Mouse (Mus musculus): ENCODE data around the gene Stx1a. TPM values are rescaled to one million over a fixed set of nuclear protein-coding genes. Genes with fewer than 3 reads are reported as not detected.

Gene Stx1a
- polyA plus RNA-seq, 1 experiment, result 4.4 TPM

GRCm38 (mm10) chr5:135025899-135026298 is 2.6 kb downstream of the Stx1a start:
- no peak overlapping the region for H3K4me3 ChIP-seq
- H3K4me2 ChIP-seq (ENCODE audit: low read depth), result no peak overlapping the region
- TF ChIP-seq CEBPB (IDR thresholded peaks at IDR 0.05; ENCODE audit: insufficient read depth, poor library complexity, severe bottlenecking), result no peak
- TF ChIP-seq SRF (IDR thresholded peaks at IDR 0.05; ENCODE audit: control insufficient read depth, insufficient read length, low read depth), result no peak
- no peak for TF ChIP-seq POLR2AphosphoS2 (IDR thresholded peaks at IDR 0.05; ENCODE audit: insufficient read length, low read depth)
- no peak for TF ChIP-seq REST (IDR thresholded peaks at IDR 0.05; ENCODE audit: insufficient read depth, insufficient read length)
- TF ChIP-seq E2F4 (IDR thresholded peaks at IDR 0.05; ENCODE audit: insufficient read depth), result no peak
- no peak for TF ChIP-seq MAX (IDR thresholded peaks at IDR 0.05; ENCODE audit: low read depth)
- TF ChIP-seq USF1 (IDR thresholded peaks at IDR 0.05; ENCODE audit: low read depth), result no peak
- TF ChIP-seq TCF3 (IDR thresholded peaks at IDR 0.05; ENCODE audit: insufficient read length, low read depth), result no peak
- TF ChIP-seq MYOD1 (IDR thresholded peaks at IDR 0.05; ENCODE audit: control insufficient read depth in 1 of 3, insufficient read length in 2 of 3, low read depth in 2 of 3), result no peak
- no peak for TF ChIP-seq TCF12 (IDR thresholded peaks at IDR 0.05; ENCODE audit: insufficient read depth, poor library complexity, severe bottlenecking)
- TF ChIP-seq MYOG (IDR thresholded peaks at IDR 0.05; ENCODE audit: control insufficient read depth in 1 of 3, insufficient read depth in 1 of 3, insufficient read length in 2 of 3, low read depth in 2 of 3), result no peak
- TF ChIP-seq POLR2A (IDR thresholded peaks at IDR 0.05; ENCODE audit: insufficient read length, low read depth), result no peak
- no peak overlapping the region for H3ac ChIP-seq (ENCODE audit: control insufficient read depth, insufficient read length)
- H3K79me2 ChIP-seq (ENCODE audit: control insufficient read depth, insufficient read depth), result peaks cover 7% of the 10 kb centered on the region
- no peaks in the 10 kb centered on the region for H3K36me3 ChIP-seq (ENCODE audit: control insufficient read depth, insufficient read depth)
- H3K27me3 ChIP-seq (ENCODE audit: control insufficient read depth, insufficient read depth, insufficient read length), result no peaks in the 10 kb centered on the region

GRCm38 (mm10) chr5:135029007-135029854 is 5.9 kb downstream of the Stx1a start:
- Histone ChIP-seq H3ac (ENCODE audit: control insufficient read depth, insufficient read length) (no peak overlapping the region), H3K27me3 (ENCODE audit: control insufficient read depth, insufficient read depth, insufficient read length) (no peaks in the 10 kb centered on the region), H3K4me2 (ENCODE audit: low read depth) (peak overlapping the region; percentile 24), H3K36me3 (ENCODE audit: control insufficient read depth, insufficient read depth) (no peaks in the 10 kb centered on the region), H3K79me2 (ENCODE audit: control insufficient read depth, insufficient read depth) (peaks cover 9% of the 10 kb centered on the region), H3K4me3 (no peak overlapping the region)
- TF ChIP-seq MYOD1 (IDR thresholded peaks at IDR 0.05; ENCODE audit: control insufficient read depth in 1 of 3, insufficient read length in 2 of 3, low read depth in 2 of 3) (no peak), MYOG (IDR thresholded peaks at IDR 0.05; ENCODE audit: control insufficient read depth in 1 of 3, insufficient read depth in 1 of 3, insufficient read length in 2 of 3, low read depth in 2 of 3) (no peak), TCF3 (IDR thresholded peaks at IDR 0.05; ENCODE audit: insufficient read length, low read depth) (no peak), TCF12 (IDR thresholded peaks at IDR 0.05; ENCODE audit: insufficient read depth, poor library complexity, severe bottlenecking) (no peak), SRF (IDR thresholded peaks at IDR 0.05; ENCODE audit: control insufficient read depth, insufficient read length, low read depth) (no peak), POLR2AphosphoS2 (IDR thresholded peaks at IDR 0.05; ENCODE audit: insufficient read length, low read depth) (no peak), E2F4 (IDR thresholded peaks at IDR 0.05; ENCODE audit: insufficient read depth) (no peak), CEBPB (IDR thresholded peaks at IDR 0.05; ENCODE audit: insufficient read depth, poor library complexity, severe bottlenecking) (no peak), USF1 (IDR thresholded peaks at IDR 0.05; ENCODE audit: low read depth) (no peak), REST (IDR thresholded peaks at IDR 0.05; ENCODE audit: insufficient read depth, insufficient read length) (no peak), POLR2A (IDR thresholded peaks at IDR 0.05; ENCODE audit: insufficient read length, low read depth) (no peak), MAX (IDR thresholded peaks at IDR 0.05; ENCODE audit: low read depth) (no peak)

- H3K4me2 ChIP-seq (ENCODE audit: low read depth), result no peak overlapping the region
- H3K4me3 ChIP-seq, result no peak overlapping the region
- H3K36me3 ChIP-seq (ENCODE audit: control insufficient read depth, insufficient read depth), result no peaks in the 10 kb centered on the region
- H3K27me3 ChIP-seq (ENCODE audit: control insufficient read depth, insufficient read depth, insufficient read length), result no peaks in the 10 kb centered on the region
- TF ChIP-seq USF1 (IDR thresholded peaks at IDR 0.05; ENCODE audit: low read depth) (no peak), POLR2A (IDR thresholded peaks at IDR 0.05; ENCODE audit: insufficient read length, low read depth) (no peak)
- peaks cover 3% of the 10 kb centered on the region for H3K79me2 ChIP-seq (ENCODE audit: control insufficient read depth, insufficient read depth)
- no peak overlapping the region for H3ac ChIP-seq (ENCODE audit: control insufficient read depth, insufficient read length)
Observed at GRCm38 (mm10) chr5:135032581-135032980, 9.3 kb downstream of the Stx1a start.

- TF ChIP-seq SRF (IDR thresholded peaks at IDR 0.05; ENCODE audit: control insufficient read depth, insufficient read length, low read depth) (no peak), POLR2AphosphoS2 (IDR thresholded peaks at IDR 0.05; ENCODE audit: insufficient read length, low read depth) (no peak), REST (IDR thresholded peaks at IDR 0.05; ENCODE audit: insufficient read depth, insufficient read length) (no peak), MYOD1 (IDR thresholded peaks at IDR 0.05; ENCODE audit: control insufficient read depth in 1 of 3, insufficient read length in 2 of 3, low read depth in 2 of 3) (no peak), USF1 (IDR thresholded peaks at IDR 0.05; ENCODE audit: low read depth) (no peak), MYOG (IDR thresholded peaks at IDR 0.05; ENCODE audit: control insufficient read depth in 1 of 3, insufficient read depth in 1 of 3, insufficient read length in 2 of 3, low read depth in 2 of 3) (no peak), MAX (IDR thresholded peaks at IDR 0.05; ENCODE audit: low read depth) (no peak)
- Histone ChIP-seq H3K4me2 (ENCODE audit: low read depth) (no peak overlapping the region), H3ac (ENCODE audit: control insufficient read depth, insufficient read length) (no peak overlapping the region), H3K36me3 (ENCODE audit: control insufficient read depth, insufficient read depth) (no peaks in the 10 kb centered on the region), H3K79me2 (ENCODE audit: control insufficient read depth, insufficient read depth) (peaks cover 3% of the 10 kb centered on the region), H3K4me3 (no peak overlapping the region), H3K27me3 (ENCODE audit: control insufficient read depth, insufficient read depth, insufficient read length) (no peaks in the 10 kb centered on the region)
Observed at GRCm38 (mm10) chr5:135034593-135034992, 11.3 kb downstream of the Stx1a start.
